Mouse (Mus musculus) hindbrain, postnatal 0 days (tissue): ENCODE measurements around the gene Ak5. TPM values are rescaled to one million over a fixed set of nuclear protein-coding genes. Genes with fewer than 3 reads are reported as not detected.
"Not testable (repeated sequence)": the region's sequence is repeated elsewhere in the genome, so short reads cannot be mapped to it uniquely, and the experiment has no call there.

Experiments
- ATAC-seq: fragments of 200-750 bp; cut with Nextera tagmentation; 2 replicates; pipeline ENCODE4 v1.8.0; 2017; ENCODE audit warnings: mild to moderate bottlenecking, moderate TSS enrichment, moderate library complexity
- DNase-seq: peaks from one replicate; pipeline ENCODE4 v3.0.0-alpha.2; 2015; ENCODE audit warnings: low spot score
- H3K27ac ChIP-seq: fragments of 300-500 bp; sonication (generic); 2 replicates; pipeline ENCODE4 v1.5.1; 2014; ENCODE audit warnings: mild to moderate bottlenecking
- H3K27me3 ChIP-seq: fragments of 300-500 bp; sonication (generic); 2 replicates; pipeline ENCODE4 v1.6.1; 2014; ENCODE audit warnings: low read length, mixed read lengths; ENCODE audit not compliant: insufficient read depth
- H3K36me3 ChIP-seq: fragments of 300-500 bp; sonication (generic); 2 replicates; pipeline ENCODE4 v1.6.1; 2014; ENCODE audit warnings: low read length, mixed read lengths; ENCODE audit not compliant: insufficient read depth
- H3K4me1 ChIP-seq: fragments of 300-500 bp; sonication (generic); 2 replicates; pipeline ENCODE4 v1.6.1; 2014; ENCODE audit warnings: antibody characterized with exemption, low read length, mixed read lengths; ENCODE audit not compliant: insufficient read depth
- H3K4me2 ChIP-seq: fragments of 300-500 bp; sonication (generic); 2 replicates; pipeline ENCODE4 v1.6.1; 2014; ENCODE audit warnings: low read depth, mild to moderate bottlenecking, low read length, moderate library complexity, mixed read lengths
- H3K4me3 ChIP-seq: fragments of 300-500 bp; sonication (generic); 2 replicates; pipeline ENCODE4 v1.5.1; 2014; ENCODE audit warnings: low read length
- H3K9ac ChIP-seq: fragments of 300-500 bp; sonication (generic); replicated peaks from 2 replicates; pipeline ENCODE4 v1.6.1; 2014; ENCODE audit warnings: mild to moderate bottlenecking, low read length, moderate library complexity, mixed read lengths
- H3K9me3 ChIP-seq: fragments of 300-500 bp; sonication (generic); 2 replicates; pipeline ENCODE4 v1.6.1; 2016; ENCODE audit warnings: low read length, mixed read lengths
- CTCF ChIP-seq: IDR thresholded peaks from 2 replicates; pipeline ENCODE4 v1.5.1; 2016; ENCODE audit warnings: antibody characterized with exemption, control low read depth, low read depth
- WGBS: fragments of 180-500 bp; shearing (Covaris S2); extraction: QIAGEN DNeasy Blood & Tissue Kit; methylation state at CpG from one replicate; pipeline ENCODE4 v1.1.7; 2014; 5-methylcytosine and 5-hydroxymethylcytosine counted together
- polyA plus RNA-seq: library from polyadenylated mRNA; unstranded; fragments of >200 nt; fragmentation: Nextera tagmentation; extraction: Ambion mirVana; gene quantifications from 2 replicates; pipeline ENCODE4 v1.2.1, GENCODE M21; 2015
- total RNA-seq: library from RNA; depleted of rRNA; stranded (reverse); fragments of >200 nt; gene quantifications from 2 replicates; pipeline ENCODE4 v1.2.3, GENCODE M21; 2014

Gene Ak5
- total and polyA plus RNA-seq, 2 experiments from 2014 or later, result 14.8 to 18.8 TPM

DNA sequence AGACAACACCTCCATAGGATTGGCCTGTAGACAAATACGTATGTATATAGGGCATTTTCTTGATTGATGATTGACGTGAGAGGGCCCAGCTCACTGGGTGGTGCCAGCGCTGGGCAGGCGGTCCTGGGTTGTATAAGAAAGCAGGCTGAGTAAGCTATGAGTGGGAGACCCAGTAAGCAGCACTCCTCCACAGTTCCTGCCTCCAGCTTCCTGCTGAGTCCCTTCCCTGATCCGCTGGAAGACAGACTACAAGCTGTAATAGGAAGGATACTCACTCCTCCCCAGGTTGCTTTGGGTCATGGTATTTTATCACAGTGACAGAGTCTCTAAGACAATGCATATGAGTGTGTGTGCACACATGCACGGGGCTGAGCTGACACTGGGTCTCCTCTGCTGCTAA is 82.6 kb downstream of the Ak5 start:
- Histone ChIP-seq H3K4me1 (no peaks in the 10 kb centered on the region; the same call in 1 of the 2 replicates), H3K27me3 (no peaks in the 10 kb centered on the region), H3K4me3 (no peak overlapping the region), H3K9ac (no peak overlapping the region), H3K4me2 (no peak overlapping the region), H3K36me3 (no peaks in the 10 kb centered on the region), H3K27ac (no peak overlapping the region), H3K9me3 (no peaks in the 10 kb centered on the region)
- DNase-seq, result no peak
- no peak for TF ChIP-seq CTCF
- 68% methylated on average over 6 of the region's 6 CpGs for WGBS
- no peak for ATAC-seq

DNA sequence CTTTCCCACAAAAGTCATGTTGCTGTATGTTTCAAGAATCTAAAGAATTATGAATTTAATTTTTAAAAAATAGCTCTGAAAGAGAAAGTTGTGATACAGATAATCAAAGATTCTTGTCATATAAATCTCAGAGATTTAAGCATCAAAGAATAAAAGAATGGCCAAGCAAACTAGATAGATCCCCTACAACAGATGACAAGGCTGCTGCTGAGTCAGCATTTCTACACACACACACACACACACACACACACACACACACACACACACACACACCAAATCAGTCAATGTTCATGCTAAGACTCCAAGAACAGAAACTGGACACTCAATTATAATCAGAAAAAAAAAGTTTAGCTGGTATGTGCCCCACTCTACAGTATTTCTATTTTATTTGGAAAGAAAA is 85.1 kb downstream of the Ak5 start:
- TF ChIP-seq CTCF, result no peak
- DNase-seq, result no peak
- no peaks in the 10 kb centered on the region for H3K36me3 ChIP-seq

DNA sequence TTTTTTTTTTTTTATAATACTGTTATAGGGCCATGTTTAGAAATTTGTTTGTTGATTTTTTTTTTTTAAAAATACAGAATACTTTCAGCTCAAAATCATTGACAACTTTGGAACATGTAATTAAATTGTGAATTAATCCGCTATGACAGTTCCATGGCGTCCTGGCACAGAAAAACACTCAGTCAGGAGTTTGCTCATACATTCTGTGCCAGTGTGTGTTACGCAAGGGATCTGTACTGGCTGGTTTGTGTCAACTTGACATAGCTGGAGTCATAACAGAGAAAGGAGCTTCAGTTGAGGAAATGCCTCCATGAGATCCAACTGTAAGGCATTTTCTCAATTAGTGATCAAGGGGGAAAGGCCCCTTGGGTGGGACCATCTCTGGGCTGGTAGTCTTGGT is 86.3 kb downstream of the Ak5 start:
- not testable (repeated sequence) for H3K27ac ChIP-seq, H3K9ac ChIP-seq, H3K36me3 ChIP-seq, H3K4me3 ChIP-seq, H3K4me2 ChIP-seq, H3K27me3 ChIP-seq, H3K4me1 ChIP-seq, DNase-seq, ATAC-seq, H3K9me3 ChIP-seq
- WGBS, result 83% methylated on average over 3 of the region's 3 CpGs

More for the DNA sequence above, 85.1 kb downstream of the Ak5 start:
- Histone ChIP-seq H3K27me3 (no peaks in the 10 kb centered on the region), H3K4me1 (no peaks in the 10 kb centered on the region; the same call in 1 of the 2 replicates), H3K4me3 (no peak overlapping the region), H3K9me3 (no peaks in the 10 kb centered on the region), H3K27ac (no peak overlapping the region), H3K9ac (no peak overlapping the region), H3K4me2 (no peak overlapping the region)
- no peak for ATAC-seq

DNA sequence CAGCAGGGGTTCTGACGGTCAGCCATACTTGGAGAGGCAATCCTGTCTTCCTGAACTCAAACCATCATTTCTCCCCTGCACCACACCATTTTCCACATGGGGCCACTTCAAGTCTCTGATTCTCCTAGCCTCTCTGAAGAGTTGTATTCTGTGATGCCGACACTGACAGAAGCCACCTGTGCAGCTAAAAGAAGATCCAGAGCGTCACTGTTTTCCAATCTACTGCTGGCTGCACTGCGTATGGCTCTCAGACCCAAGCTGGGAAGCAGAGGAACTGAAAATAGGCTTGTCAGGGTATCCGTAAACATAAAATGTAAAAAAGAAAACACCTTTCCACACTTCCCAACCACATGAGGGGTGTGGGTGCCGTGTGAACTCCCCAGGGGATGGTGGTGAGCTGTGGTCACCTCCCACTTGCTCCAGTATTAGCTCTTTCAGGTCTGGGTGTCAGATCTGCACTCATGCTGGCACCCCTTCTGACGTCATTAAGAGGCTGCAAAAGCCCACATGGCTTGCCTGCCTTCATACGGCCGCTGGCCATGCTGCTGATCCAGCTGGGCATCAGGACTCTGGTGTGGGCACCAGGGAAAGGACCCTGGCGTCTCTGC is 88.1 kb downstream of the Ak5 start:
- Histone ChIP-seq H3K4me1 (no peaks in the 10 kb centered on the region), H3K9me3 (no peaks in the 10 kb centered on the region), H3K36me3 (no peaks in the 10 kb centered on the region), H3K4me2 (no peak overlapping the region), H3K4me3 (no peak overlapping the region), H3K27ac (no peak overlapping the region), H3K27me3 (no peaks in the 10 kb centered on the region), H3K9ac (no peak overlapping the region)
- TF ChIP-seq CTCF, result no peak
- 82% methylated on average over 10 of the region's 10 CpGs for WGBS
- DNase-seq, result no peak
- no peak for ATAC-seq

DNA sequence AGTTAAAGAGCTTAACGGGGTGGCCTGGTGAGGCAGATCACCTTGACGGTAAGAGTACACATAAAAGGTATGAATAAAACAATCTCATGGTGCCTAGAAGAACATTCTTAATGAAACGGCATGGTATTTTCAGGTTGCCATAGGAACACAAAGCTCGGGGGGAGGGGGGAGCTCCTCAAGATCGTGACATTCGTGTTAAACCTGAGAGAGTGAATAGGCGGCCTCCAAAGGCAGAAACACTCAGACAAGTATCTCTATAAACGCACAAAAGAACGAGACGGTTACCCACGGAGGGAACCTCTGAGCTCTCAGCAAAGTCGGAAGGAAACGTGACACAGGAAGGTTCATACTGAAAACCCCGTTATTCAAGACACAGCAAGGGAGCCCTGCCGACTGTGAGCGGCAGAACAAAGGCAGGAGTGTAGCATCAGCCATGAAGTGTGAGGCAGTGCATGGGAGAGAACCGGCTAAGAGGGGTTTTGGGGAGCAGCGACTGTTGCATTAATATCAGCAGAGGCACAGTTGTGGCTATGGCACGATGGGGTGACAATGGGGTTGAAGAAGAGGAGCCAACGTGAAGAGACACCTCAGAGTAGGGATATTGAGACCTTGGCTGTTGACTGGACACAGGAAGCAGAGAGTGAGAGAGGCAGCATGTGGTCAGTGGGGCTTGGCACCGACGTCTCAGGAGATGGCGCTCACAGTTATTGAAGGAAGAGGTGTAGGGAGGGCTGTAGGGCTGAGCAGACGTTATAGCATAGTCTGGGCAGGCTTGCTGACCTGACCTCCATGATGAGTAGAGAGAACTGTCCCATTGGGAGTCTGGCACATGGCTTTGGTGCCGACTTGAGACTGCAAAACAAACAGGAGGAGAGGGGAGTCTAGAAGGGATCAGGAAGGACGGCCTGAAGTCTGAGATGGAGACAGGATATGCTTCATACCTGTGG is 89.6 kb downstream of the Ak5 start:
- Histone ChIP-seq H3K4me3 (no peak overlapping the region), H3K36me3 (no peaks in the 10 kb centered on the region), H3K4me1 (no peaks in the 10 kb centered on the region), H3K4me2 (no peak overlapping the region), H3K27ac (no peak overlapping the region; the same call in 1 of the 2 replicates), H3K9ac (no peak overlapping the region), H3K27me3 (no peaks in the 10 kb centered on the region), H3K9me3 (no peaks in the 10 kb centered on the region)
- DNase-seq (peak; percentile 60), ATAC-seq (peak; percentile 78)
- 42% methylated on average over 26 of the region's 26 CpGs for WGBS
- TF ChIP-seq CTCF, result no peak

DNA sequence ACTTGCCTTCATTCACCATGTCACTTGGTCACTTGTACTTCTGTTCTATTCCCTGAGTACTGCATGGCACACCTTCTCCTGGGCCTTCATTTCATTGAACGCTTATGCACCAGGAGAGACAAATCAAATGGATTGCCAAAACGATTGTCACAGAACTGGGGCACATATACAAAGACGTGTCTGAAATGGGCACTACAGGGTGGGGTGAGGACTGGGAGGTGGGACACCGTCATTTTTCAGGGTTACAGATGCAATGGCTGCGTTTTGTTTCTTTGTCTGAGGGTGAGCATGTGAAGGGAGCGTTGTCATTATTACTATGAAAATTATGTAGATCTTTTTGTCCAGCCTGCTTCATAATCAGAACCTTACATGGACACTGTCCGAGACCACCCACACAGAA is 90.4 kb downstream of the Ak5 start:
- DNase-seq (no peak), ATAC-seq (peak; percentile 32; the same call in 1 of the 2 replicates)
- no peak overlapping the region for H3K27ac ChIP-seq
- no peaks in the 10 kb centered on the region for H3K27me3 ChIP-seq
- no peaks in the 10 kb centered on the region for H3K9me3 ChIP-seq
- no peaks in the 10 kb centered on the region for H3K4me1 ChIP-seq
- 72% methylated on average over 7 of the region's 7 CpGs for WGBS
- no peak overlapping the region for H3K9ac ChIP-seq
- TF ChIP-seq CTCF, result no peak
- H3K4me2 ChIP-seq, result no peak overlapping the region
- no peak overlapping the region for H3K4me3 ChIP-seq
- no peaks in the 10 kb centered on the region for H3K36me3 ChIP-seq

DNA sequence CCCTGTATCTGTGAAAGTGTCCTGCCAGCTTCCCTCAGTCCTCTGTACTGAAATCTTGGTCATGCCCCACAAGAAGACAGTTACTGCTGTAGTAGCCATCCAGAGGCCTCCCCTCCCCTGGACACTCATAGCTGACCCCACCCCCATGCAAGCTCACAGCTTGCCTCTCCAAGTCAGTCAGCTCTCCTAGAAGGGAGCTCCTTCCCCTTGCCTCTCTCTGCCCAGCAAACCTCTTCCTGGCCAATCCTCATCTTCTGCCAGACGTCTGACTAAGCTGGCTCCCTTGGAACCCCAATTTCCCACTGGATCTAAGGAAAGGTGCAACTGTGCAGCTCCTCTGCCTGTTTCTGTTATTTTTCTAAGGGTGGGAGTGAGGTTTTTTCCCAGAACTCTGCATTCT is 90.9 kb downstream of the Ak5 start:
- H3K27ac ChIP-seq, result no peak overlapping the region
- DNase-seq (no peak), ATAC-seq (no peak)
- 71% methylated on average over 1 of the region's 1 CpGs for WGBS
- no peak overlapping the region for H3K4me3 ChIP-seq
- H3K9ac ChIP-seq, result no peak overlapping the region
- H3K9me3 ChIP-seq, result no peaks in the 10 kb centered on the region
- H3K4me1 ChIP-seq, result no peaks in the 10 kb centered on the region
- H3K27me3 ChIP-seq, result no peaks in the 10 kb centered on the region
- no peak for TF ChIP-seq CTCF
- no peak overlapping the region for H3K4me2 ChIP-seq
- no peaks in the 10 kb centered on the region for H3K36me3 ChIP-seq
